Mouse (Mus musculus) limb, embryonic 15.5 days (tissue): ENCODE data around the gene St6galnac3. TPM values are rescaled to one million over a fixed set of nuclear protein-coding genes. Genes with fewer than 3 reads are reported as not detected.
A peak's percentile ranks its signal among the peaks of the same experiment; 100 is the strongest.

Source experiments
- ATAC-seq: fragments of 200-750 bp; cut with Nextera tagmentation; 2 replicates; pipeline ENCODE4 v1.8.0; 2017; ENCODE audit warnings: low read depth, moderate TSS enrichment; ENCODE audit not compliant: insufficient number of reproducible peaks, low FRiP score, low TSS enrichment
- H3K27ac ChIP-seq: fragments of 300-500 bp; sonication (generic); 2 replicates; pipeline ENCODE4 v1.5.1; 2015; ENCODE audit warnings: moderate library complexity, mild to moderate bottlenecking, inconsistent platforms
- H3K27me3 ChIP-seq: fragments of 300-500 bp; sonication (generic); 2 replicates; pipeline ENCODE4 v1.6.1; 2015; ENCODE audit warnings: inconsistent platforms
- H3K36me3 ChIP-seq: fragments of 300-500 bp; sonication (generic); 2 replicates; pipeline ENCODE4 v1.6.1; 2015; ENCODE audit warnings: inconsistent platforms
- H3K4me1 ChIP-seq: fragments of 300-500 bp; sonication (generic); 2 replicates; pipeline ENCODE4 v1.6.1; 2015; ENCODE audit warnings: inconsistent platforms
- H3K4me2 ChIP-seq: fragments of 300-500 bp; sonication (generic); 2 replicates; pipeline ENCODE4 v1.6.1; 2015; ENCODE audit warnings: mild to moderate bottlenecking, inconsistent platforms
- H3K4me3 ChIP-seq: fragments of 300-500 bp; sonication (generic); 2 replicates; pipeline ENCODE4 v1.5.1; 2015; ENCODE audit warnings: mild to moderate bottlenecking, inconsistent platforms
- H3K9ac ChIP-seq: fragments of 300-500 bp; sonication (generic); 2 replicates; pipeline ENCODE4 v1.6.1; 2015; ENCODE audit warnings: inconsistent platforms
- H3K9me3 ChIP-seq: fragments of 300-500 bp; sonication (generic); 2 replicates; pipeline ENCODE4 v1.6.1; 2016; ENCODE audit warnings: inconsistent platforms
- WGBS: fragments of 180-500 bp; shearing (Covaris S2); methylation state at CpG from one replicate; pipeline ENCODE4 v1.1.7; 2015; 5-methylcytosine and 5-hydroxymethylcytosine counted together
- polyA plus RNA-seq: library from polyadenylated mRNA; unstranded; fragments of >200 nt; fragmentation: Nextera tagmentation; extraction: Ambion mirVana; gene quantifications from 2 replicates; pipeline ENCODE4 v1.2.1, GENCODE M21; 2015

The St6galnac3 gene
- polyA plus RNA-seq, 1 experiment from 2014 or later = 33.5 TPM

- H3K27ac ChIP-seq = no peak overlapping the region
- WGBS = 70% methylated on average over 6 of the region's 6 CpGs
- H3K9ac ChIP-seq = no peak overlapping the region
- H3K27me3 ChIP-seq = no peaks in the 10 kb centered on the region
- no peaks in the 10 kb centered on the region for H3K36me3 ChIP-seq
- ATAC-seq = no peak
- H3K9me3 ChIP-seq = no peaks in the 10 kb centered on the region
- H3K4me1 ChIP-seq = peaks cover 3% of the 10 kb centered on the region; the same call in 1 of the 2 replicates
- H3K4me3 ChIP-seq = no peak overlapping the region
- H3K4me2 ChIP-seq = no peak overlapping the region
These were observed 7.1 kb upstream of the St6galnac3 start for GRCm38 (mm10) chr3:153732035-153732434.

DNA sequence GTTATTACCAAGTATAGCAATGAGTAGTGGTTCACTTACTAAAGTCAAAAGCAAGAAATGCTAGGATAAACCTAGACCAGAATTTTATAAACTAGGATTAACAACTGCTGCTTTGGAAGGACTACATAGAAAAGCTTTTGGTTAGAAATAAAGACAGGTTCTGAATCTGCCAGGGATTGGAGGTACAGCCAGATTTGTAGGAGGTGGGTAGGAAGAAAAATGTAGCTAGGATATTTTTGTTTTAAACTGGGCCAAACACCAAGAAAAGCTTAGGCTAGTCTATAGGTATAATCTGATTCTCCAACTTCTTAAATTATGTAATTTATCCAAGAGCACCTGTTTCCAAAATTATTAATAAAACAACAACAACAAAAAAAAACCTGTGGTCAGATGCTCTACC, 3.6 kb upstream of the St6galnac3 start:
- ATAC-seq = no peak
- Histone ChIP-seq H3K27me3 (no peaks in the 10 kb centered on the region), H3K4me1 (peaks cover 13% of the 10 kb centered on the region)

DNA sequence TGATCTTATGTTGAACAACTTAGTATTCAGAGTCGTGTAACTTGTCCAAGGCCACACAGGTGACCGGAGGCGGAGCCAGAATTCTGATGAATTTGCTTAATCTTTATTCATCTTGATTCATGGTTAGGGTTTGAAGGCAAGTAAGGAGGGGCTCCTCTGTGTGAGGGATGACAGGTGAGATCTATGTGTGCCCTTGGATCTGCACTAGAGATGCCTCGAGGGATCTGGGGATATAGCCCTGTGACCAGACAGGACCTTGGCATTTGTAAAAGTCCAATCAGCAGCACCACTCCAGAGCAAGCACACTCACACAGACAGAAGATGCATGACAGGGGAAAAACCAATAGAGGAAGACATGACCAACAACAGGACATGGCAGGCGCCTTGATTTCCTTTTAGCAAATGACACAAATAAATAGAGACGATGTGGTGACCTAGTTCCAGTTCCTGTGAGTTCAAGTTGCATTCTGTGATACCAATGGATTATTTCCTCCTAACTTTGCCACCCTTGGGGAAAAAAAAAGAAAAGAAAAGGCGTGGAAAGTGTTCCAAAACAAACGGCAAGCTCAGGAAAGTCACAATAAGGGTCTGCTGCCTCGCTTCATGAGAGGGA, 1.4 kb downstream of the St6galnac3 start:
- WGBS = 73% methylated on average over 9 of the region's 9 CpGs
- Histone ChIP-seq H3K27me3 (no peaks in the 10 kb centered on the region), H3K27ac (no peak overlapping the region), H3K36me3 (no peaks in the 10 kb centered on the region), H3K4me3 (peak overlapping the region; percentile 70), H3K9me3 (no peaks in the 10 kb centered on the region), H3K4me2 (peak overlapping the region; percentile 93; the same call in 1 of the 2 replicates), H3K4me1 (peaks cover 26% of the 10 kb centered on the region), H3K9ac (no peak overlapping the region)
- no peak for ATAC-seq

More for the DNA sequence above, 3.6 kb upstream of the St6galnac3 start:
- Histone ChIP-seq H3K4me3 (no peak overlapping the region), H3K9ac (no peak overlapping the region), H3K4me2 (no peak overlapping the region), H3K27ac (no peak overlapping the region), H3K36me3 (no peaks in the 10 kb centered on the region), H3K9me3 (no peaks in the 10 kb centered on the region)

GRCm38 (mm10) chr3:153721525-153721924, 3.4 kb downstream of the St6galnac3 start:
- 80% methylated on average over 16 of the region's 16 CpGs for WGBS
- no peaks in the 10 kb centered on the region for H3K27me3 ChIP-seq
- ATAC-seq = no peak
- H3K27ac ChIP-seq = no peak overlapping the region
- no peak overlapping the region for H3K4me3 ChIP-seq
- no peak overlapping the region for H3K9ac ChIP-seq
- H3K36me3 ChIP-seq = no peaks in the 10 kb centered on the region
- no peak overlapping the region for H3K4me2 ChIP-seq
- H3K4me1 ChIP-seq = peaks cover 29% of the 10 kb centered on the region
- no peaks in the 10 kb centered on the region for H3K9me3 ChIP-seq

- Histone ChIP-seq H3K36me3 (no peaks in the 10 kb centered on the region), H3K27ac (no peak overlapping the region), H3K4me2 (no peak overlapping the region), H3K27me3 (no peaks in the 10 kb centered on the region), H3K9ac (no peak overlapping the region), H3K9me3 (no peaks in the 10 kb centered on the region), H3K4me1 (peaks cover 29% of the 10 kb centered on the region), H3K4me3 (no peak overlapping the region)
- no peak for ATAC-seq
- 63% methylated on average over 4 of the region's 4 CpGs for WGBS
These were observed 4.1 kb downstream of the St6galnac3 start for GRCm38 (mm10) chr3:153720922-153721321.

- Histone ChIP-seq H3K9ac (no peak overlapping the region), H3K27ac (0 out of 2 replicates have a peak overlapping the region, but pooled peaks have one; percentile 6), H3K4me2 (no peak overlapping the region), H3K4me3 (no peak overlapping the region), H3K4me1 (peaks cover 32% of the 10 kb centered on the region), H3K36me3 (no peaks in the 10 kb centered on the region), H3K27me3 (no peaks in the 10 kb centered on the region), H3K9me3 (no peaks in the 10 kb centered on the region)
- no peak for ATAC-seq
- 28% methylated on average over 3 of the region's 3 CpGs for WGBS
These were observed 4.7 kb downstream of the St6galnac3 start for GRCm38 (mm10) chr3:153720296-153720695.

- no peak overlapping the region for H3K4me3 ChIP-seq
- H3K27ac ChIP-seq = 0 out of 2 replicates have a peak overlapping the region, but pooled peaks have one; percentile 6
- H3K9me3 ChIP-seq = no peaks in the 10 kb centered on the region
- H3K27me3 ChIP-seq = no peaks in the 10 kb centered on the region
- no peak for ATAC-seq
- WGBS = 52% methylated on average over 9 of the region's 9 CpGs
- H3K4me2 ChIP-seq = no peak overlapping the region
- no peaks in the 10 kb centered on the region for H3K36me3 ChIP-seq
- no peak overlapping the region for H3K9ac ChIP-seq
- peaks cover 32% of the 10 kb centered on the region for H3K4me1 ChIP-seq
These were observed 5.6 kb downstream of the St6galnac3 start for GRCm38 (mm10) chr3:153719256-153719970.

- Histone ChIP-seq H3K4me3 (no peak overlapping the region), H3K36me3 (no peaks in the 10 kb centered on the region), H3K27ac (no peak overlapping the region), H3K4me2 (no peak overlapping the region), H3K9me3 (peaks cover 4% of the 10 kb centered on the region; the same call in 1 of the 2 replicates), H3K9ac (no peak overlapping the region), H3K27me3 (no peaks in the 10 kb centered on the region), H3K4me1 (peaks cover 26% of the 10 kb centered on the region)
- no peak for ATAC-seq
- WGBS = 53% methylated on average over 8 of the region's 8 CpGs
These were observed 6.2 kb downstream of the St6galnac3 start for GRCm38 (mm10) chr3:153718724-153719123.

DNA sequence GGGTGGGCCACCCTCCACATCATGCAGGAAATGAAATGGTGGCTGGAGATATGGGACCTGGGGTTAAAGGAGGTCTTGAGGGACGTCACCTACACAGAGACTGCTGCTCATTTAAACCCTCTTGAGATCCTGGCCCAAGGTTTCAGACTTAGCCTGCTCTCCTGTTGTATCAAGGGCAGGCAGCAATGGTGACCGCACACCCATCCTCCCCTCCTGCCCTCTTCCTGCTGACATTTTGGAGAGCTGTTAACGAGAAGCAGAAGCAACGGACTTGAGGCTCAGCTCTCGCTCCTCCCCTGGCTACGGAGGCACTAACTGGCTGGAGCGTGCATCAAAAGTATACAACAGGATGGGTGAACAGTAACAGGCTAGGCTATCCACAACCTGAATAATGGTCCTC, 7.2 kb downstream of the St6galnac3 start:
- Histone ChIP-seq H3K4me1 (peaks cover 26% of the 10 kb centered on the region), H3K36me3 (no peaks in the 10 kb centered on the region), H3K9me3 (peaks cover 4% of the 10 kb centered on the region; the same call in 1 of the 2 replicates), H3K27me3 (no peaks in the 10 kb centered on the region), H3K4me3 (no peak overlapping the region), H3K9ac (no peak overlapping the region), H3K4me2 (no peak overlapping the region), H3K27ac (no peak overlapping the region)
- no peak for ATAC-seq
- WGBS = 50% methylated on average over 7 of the region's 7 CpGs

GRCm38 (mm10) chr3:153715646-153716045, 9.3 kb downstream of the St6galnac3 start:
- ATAC-seq = no peak
- no peak overlapping the region for H3K4me3 ChIP-seq
- peaks cover 26% of the 10 kb centered on the region for H3K4me1 ChIP-seq
- H3K9ac ChIP-seq = no peak overlapping the region
- no peak overlapping the region for H3K27ac ChIP-seq
- no peak overlapping the region for H3K4me2 ChIP-seq
- no peaks in the 10 kb centered on the region for H3K27me3 ChIP-seq
- no peaks in the 10 kb centered on the region for H3K36me3 ChIP-seq
- 25% methylated on average over 7 of the region's 7 CpGs for WGBS
- H3K9me3 ChIP-seq = peaks cover 4% of the 10 kb centered on the region; the same call in 1 of the 2 replicates

DNA sequence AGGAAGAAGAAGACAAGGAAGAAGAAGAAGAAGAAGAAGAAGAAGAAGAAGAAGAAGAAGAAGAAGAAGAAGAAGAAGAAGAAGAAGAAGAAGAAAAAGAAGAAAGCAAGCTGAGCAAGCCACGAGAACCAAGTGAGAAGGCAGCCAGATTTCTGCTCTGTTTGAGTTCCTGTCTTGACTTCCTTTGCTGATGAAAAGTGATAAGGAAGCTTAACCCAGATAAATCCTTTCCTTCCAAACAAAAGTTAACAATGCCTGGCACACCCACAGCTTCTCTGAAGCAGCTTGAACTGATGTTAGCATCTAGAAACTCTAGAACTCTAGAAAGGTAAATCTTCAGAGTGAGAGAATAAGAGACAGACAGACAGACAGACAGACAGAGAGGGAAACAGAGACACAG, 14.4 kb downstream of the St6galnac3 start:
- ATAC-seq = no peak
- no peak overlapping the region for H3K4me3 ChIP-seq
- H3K4me1 ChIP-seq = 0 out of 2 replicates have a peak, but pooled peaks cover 6% of the 10 kb centered on the region
- peaks cover 4% of the 10 kb centered on the region; the same call in 1 of the 2 replicates for H3K9me3 ChIP-seq
- no peak overlapping the region for H3K4me2 ChIP-seq
- no peaks in the 10 kb centered on the region for H3K27me3 ChIP-seq
- H3K9ac ChIP-seq = no peak overlapping the region
- H3K27ac ChIP-seq = no peak overlapping the region
- WGBS = 71% methylated on average over 1 of the region's 1 CpGs
- H3K36me3 ChIP-seq = no peaks in the 10 kb centered on the region

DNA sequence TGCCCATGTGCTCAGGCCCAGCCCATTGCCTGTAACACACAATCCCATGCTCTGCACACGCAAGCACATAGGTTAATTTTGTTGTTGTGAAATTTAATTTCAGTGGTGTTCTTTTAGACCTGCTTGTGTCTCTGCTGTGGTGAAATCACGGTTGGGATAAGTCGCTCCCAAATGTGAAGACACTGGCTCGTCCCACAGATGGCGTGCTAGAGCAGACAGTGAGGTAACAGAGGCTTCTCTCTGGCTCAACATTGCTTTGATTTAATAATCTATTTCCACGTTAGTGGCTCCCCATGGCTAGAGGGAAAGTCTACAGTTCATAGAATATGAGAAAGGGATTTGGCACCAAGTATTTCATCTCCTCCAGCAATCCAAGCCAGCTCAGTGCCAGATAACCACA, 17.3 kb downstream of the St6galnac3 start:
- no peak for ATAC-seq
- no peaks in the 10 kb centered on the region for H3K36me3 ChIP-seq
- H3K27me3 ChIP-seq = no peaks in the 10 kb centered on the region
- no peak overlapping the region for H3K4me3 ChIP-seq
- no peaks in the 10 kb centered on the region for H3K9me3 ChIP-seq
- H3K4me2 ChIP-seq = no peak overlapping the region
- peaks cover 4% of the 10 kb centered on the region for H3K4me1 ChIP-seq
- H3K27ac ChIP-seq = no peak overlapping the region
- no peak overlapping the region for H3K9ac ChIP-seq
- 69% methylated on average over 6 of the region's 6 CpGs for WGBS
